Mouse (Mus musculus) MEL-GATA-1-ER (cell line): ENCODE data around the gene Rassf7.

Experiments used
- DNase-seq: peaks from one replicate; pipeline ENCODE4 v3.0.0-alpha.2; 2012; ENCODE audit warnings: low read depth; ENCODE audit errors: extremely low read depth

Gene Rassf7

GRCm38 (mm10) chr7:141196619-141197282, 18.9 kb upstream of the Rassf7 start:
- peak; percentile 25 for DNase-seq

GRCm38 (mm10) chr7:141198121-141198520, 17.5 kb upstream of the Rassf7 start:
- no peak for DNase-seq

- DNase-seq = no peak
Measured at GRCm38 (mm10) chr7:141204546-141204945, 11.1 kb upstream of the Rassf7 start.

GRCm38 (mm10) chr7:141205504-141205903, 10.2 kb upstream of the Rassf7 start:
- DNase-seq = no peak

- DNase-seq = no peak
Measured at GRCm38 (mm10) chr7:141206182-141206937, 9.3 kb upstream of the Rassf7 start.

- DNase-seq = no peak
Measured at GRCm38 (mm10) chr7:141209526-141209925, 6.1 kb upstream of the Rassf7 start.

GRCm38 (mm10) chr7:141210137-141210536, 5.5 kb upstream of the Rassf7 start:
- DNase-seq = no peak

- no peak for DNase-seq
Measured at GRCm38 (mm10) chr7:141210606-141211131, 5.0 kb upstream of the Rassf7 start.

- no peak for DNase-seq
Measured at GRCm38 (mm10) chr7:141213133-141213532, 2.5 kb upstream of the Rassf7 start.

GRCm38 (mm10) chr7:141213605-141214235, 1.9 kb upstream of the Rassf7 start, which contains the start of gene Lmntd2:
Gene Lmntd2 (minus strand): TSS chr7:141214080.
- DNase-seq = no peak

GRCm38 (mm10) chr7:141214310-141214709, 1.4 kb upstream of the Rassf7 start:
- DNase-seq = no peak

GRCm38 (mm10) chr7:141215880-141216733, 447 bp downstream of the Rassf7 start:
- no peak for DNase-seq

- DNase-seq = no peak
Measured at GRCm38 (mm10) chr7:141216894-141217293, 1.2 kb downstream of the Rassf7 start.

- DNase-seq = no peak
Measured at GRCm38 (mm10) chr7:141217343-141218013, 1.8 kb downstream of the Rassf7 start.

GRCm38 (mm10) chr7:141218141-141218540, 2.5 kb downstream of the Rassf7 start:
- no peak for DNase-seq

GRCm38 (mm10) chr7:141218557-141219133, 3.0 kb downstream of the Rassf7 start:
- DNase-seq = no peak

GRCm38 (mm10) chr7:141219558-141220099, 4.0 kb downstream of the Rassf7 start:
- DNase-seq = no peak

- no peak for DNase-seq
Measured at GRCm38 (mm10) chr7:141220377-141220776, 4.7 kb downstream of the Rassf7 start.

GRCm38 (mm10) chr7:141221249-141222125, 5.8 kb downstream of the Rassf7 start:
- peak; percentile 93 for DNase-seq
